Mouse (Mus musculus) left cerebral cortex, adult 8-10 months (tissue): ENCODE data around the gene Cyp2t4. TPM values are rescaled to one million over a fixed set of nuclear protein-coding genes. Genes with fewer than 3 reads are reported as not detected.
A peak's percentile ranks its signal among the peaks of the same experiment; 100 is the strongest.

Experiments used
- DNase-seq, 2 experiments: peaks; one replicate each; pipeline ENCODE4 v3.0.0; 2022; ENCODE audit warnings: low spot score in 2 of 2
- microRNA-seq, 2 experiments: library from miRNA; unstranded; fragments of <30 nt; microRNA quantifications; one replicate each; pipeline ENCODE4 v1.2.0; 2022
- total RNA-seq, 4 experiments: library from RNA; stranded (reverse); gene quantifications; 2 replicates each; pipeline ENCODE4 v1.2.4; 2022

Gene Cyp2t4
- total RNA-seq, 4 experiments from 2014 or later, result not detected

- no peak for DNase-seq
Measured at GRCm38 (mm10) chr7:27180837-27181695, 27.6 kb downstream of the Cyp2t4 start, which contains the start of the genes Gm21983 and Mia. Gm21983 (minus strand) TSS chr7:27181086. Mia (minus strand) TSS chr7:27181157.

- DNase-seq, result no peak
Measured at GRCm38 (mm10) chr7:27182498-27182897, 29.0 kb downstream of the Cyp2t4 start.

- no peak for DNase-seq
Measured at GRCm38 (mm10) chr7:27184964-27185363, 31.4 kb downstream of the Cyp2t4 start.

- DNase-seq, result no peak
Measured at GRCm38 (mm10) chr7:27185986-27186385, 32.5 kb downstream of the Cyp2t4 start.

GRCm38 (mm10) chr7:27189271-27189931, 35.9 kb downstream of the Cyp2t4 start:
- DNase-seq, result no peak

GRCm38 (mm10) chr7:27192434-27192833, 38.9 kb downstream of the Cyp2t4 start:
- no peak for DNase-seq

GRCm38 (mm10) chr7:27193731-27194130, 40.2 kb downstream of the Cyp2t4 start:
- no peak for DNase-seq

GRCm38 (mm10) chr7:27195681-27196611, 42.4 kb downstream of the Cyp2t4 start, which contains the start of the genes BC024978 and Snrpa:
BC024978 (plus strand) TSS chr7:27195781.
Snrpa (minus strand) TSS chr7:27196271.
- DNase-seq, result peak; percentile 86 to 100

GRCm38 (mm10) chr7:27197136-27197535, 43.6 kb downstream of the Cyp2t4 start:
- no peak for DNase-seq

- DNase-seq, result no peak
Measured at GRCm38 (mm10) chr7:27197634-27198033, 44.1 kb downstream of the Cyp2t4 start.

- no peak for DNase-seq
Measured at GRCm38 (mm10) chr7:27198355-27198754, 44.8 kb downstream of the Cyp2t4 start.

- no peak for DNase-seq
Measured at GRCm38 (mm10) chr7:27198779-27199178, 45.3 kb downstream of the Cyp2t4 start.

- no peak for DNase-seq
Measured at GRCm38 (mm10) chr7:27203730-27204449, 50.4 kb downstream of the Cyp2t4 start.

Small RNA genes within 50 kb of the gene (microRNA-seq; reads per million reads assigned to microRNA genes)
- gene Mir1191 (0 to 0.84 reads per million in 2 experiments), gene Mir3101 (0 to 1.1 reads per million in 2 experiments)

Other genes starting within 250 kb of the Cyp2t4 start
- not detected for gene Cyp2a22, start 214.3 kb upstream of the Cyp2t4 start, total RNA-seq
- not detected for gene Cyp2a12, start 124.6 kb upstream of the Cyp2t4 start, total RNA-seq
- under 1 TPM in 2 of 4 experiments, not detected in 2; 0.28 to 0.32 TPM for gene Cyp2f2, start 33.8 kb upstream of the Cyp2t4 start, total RNA-seq
- 10 to 100 TPM; 87.9 to 97.7 (median 93.6) TPM for gene Egln2, start 13.1 kb downstream of the Cyp2t4 start, total RNA-seq
- 100 to 1,000 TPM in 3 of 4 experiments, 10 to 100 TPM in 1; 94.2 to 108 (median 101) TPM for gene Rab4b, start 25.2 kb downstream of the Cyp2t4 start, total RNA-seq
- not detected for gene Gm21983, start 27.4 kb downstream of the Cyp2t4 start, total RNA-seq
- gene Mia, start 27.4 kb downstream of the Cyp2t4 start, total RNA-seq, result 1 to 10 TPM in 2 of 4 experiments, under 1 TPM in 2; 0.48 to 2.0 (median 1.4) TPM
- 10 to 100 TPM; 21.0 to 25.0 (median 23.2) TPM for gene BC024978, start 42.1 kb downstream of the Cyp2t4 start, total RNA-seq
- 10 to 100 TPM; 66.3 to 85.0 (median 72.8) TPM for gene Snrpa, start 42.6 kb downstream of the Cyp2t4 start, total RNA-seq
- 10 to 100 TPM in 3 of 4 experiments, 1 to 10 TPM in 1; 9.9 to 11.3 (median 10.3) TPM for gene Itpkc, start 74.9 kb downstream of the Cyp2t4 start, total RNA-seq
- gene Coq8b, start 79.3 kb downstream of the Cyp2t4 start, total RNA-seq, result 10 to 100 TPM; 29.8 to 38.9 (median 32.2) TPM
- gene Numbl, start 104.7 kb downstream of the Cyp2t4 start, total RNA-seq, result 10 to 100 TPM; 89.4 to 99.0 (median 95.1) TPM
- gene Ltbp4, start 184.0 kb downstream of the Cyp2t4 start, total RNA-seq, result 10 to 100 TPM; 41.9 to 51.1 (median 44.6) TPM
- 10 to 100 TPM; 20.7 to 25.9 (median 23.1) TPM for gene Shkbp1, start 202.3 kb downstream of the Cyp2t4 start, total RNA-seq
- not detected for gene Gm20479, start 203.7 kb downstream of the Cyp2t4 start, total RNA-seq